Mouse (Mus musculus): ENCODE results near the gene Cabin1. TPM values are rescaled to one million over a fixed set of nuclear protein-coding genes. Genes with fewer than 3 reads are reported as not detected.
A peak's percentile ranks its signal among the peaks of the same experiment; 100 is the strongest.

Gene Cabin1
- total RNA-seq, 2 experiments from 2014 or later = 68.0 to 70.4 TPM

- H3K4me3 ChIP-seq = no peak overlapping the region
- H3K27ac ChIP-seq = peak overlapping the region; percentile 55; the same call in 1 of the 2 replicates
- no peak for TF ChIP-seq CTCF (conservative IDR thresholded peaks at IDR 0.05)
- DNase-seq (ENCODE audit: low spot score in 2 of 2) = no peak
Measured at GRCm38 (mm10) chr10:75633048-75633447, 131.1 kb downstream of the Cabin1 start.

GRCm38 (mm10) chr10:75632633-75633032 is 131.5 kb downstream of the Cabin1 start:
- no peak for TF ChIP-seq CTCF (conservative IDR thresholded peaks at IDR 0.05)
- Histone ChIP-seq H3K4me3 (no peak overlapping the region), H3K27ac (peak overlapping the region; percentile 55; the same call in 1 of the 2 replicates)
- DNase-seq (ENCODE audit: low spot score in 2 of 2) = peak; percentile 31 to 39

- no peak overlapping the region for H3K4me3 ChIP-seq
- no peak for TF ChIP-seq CTCF (conservative IDR thresholded peaks at IDR 0.05)
- no peak overlapping the region for H3K27ac ChIP-seq
- no peak for DNase-seq (ENCODE audit: low spot score in 2 of 2)
Measured at GRCm38 (mm10) chr10:75627490-75627889, 136.7 kb downstream of the Cabin1 start.

- Histone ChIP-seq H3K27ac (no peak overlapping the region), H3K4me3 (no peak overlapping the region)
- DNase-seq (ENCODE audit: low spot score in 2 of 2) = no peak
- no peak for TF ChIP-seq CTCF (conservative IDR thresholded peaks at IDR 0.05)
Measured at GRCm38 (mm10) chr10:75626991-75627390, 137.2 kb downstream of the Cabin1 start.

GRCm38 (mm10) chr10:75625920-75626319 is 138.2 kb downstream of the Cabin1 start:
- Histone ChIP-seq H3K27ac (no peak overlapping the region), H3K4me3 (no peak overlapping the region)
- DNase-seq (ENCODE audit: low spot score in 2 of 2) = no peak
- TF ChIP-seq CTCF (conservative IDR thresholded peaks at IDR 0.05) = no peak

GRCm38 (mm10) chr10:75620818-75621217 is 143.3 kb downstream of the Cabin1 start:
- peak; percentile 62 for TF ChIP-seq CTCF (conservative IDR thresholded peaks at IDR 0.05)
- DNase-seq (ENCODE audit: low spot score in 2 of 2) = no peak
- H3K27ac ChIP-seq = no peak overlapping the region

GRCm38 (mm10) chr10:75616044-75616443 is 148.1 kb downstream of the Cabin1 start:
- DNase-seq (ENCODE audit: low spot score in 2 of 2) = no peak
- H3K27ac ChIP-seq = no peak overlapping the region
- H3K4me3 ChIP-seq = no peak overlapping the region
- TF ChIP-seq CTCF (conservative IDR thresholded peaks at IDR 0.05) = no peak

More at GRCm38 (mm10) chr10:75620818-75621217, 143.3 kb downstream of the Cabin1 start:
- H3K4me3 ChIP-seq = no peak overlapping the region

- H3K4me3 ChIP-seq = no peak overlapping the region
- no peak overlapping the region for H3K27ac ChIP-seq
- no peak for DNase-seq (ENCODE audit: low spot score in 2 of 2)
- no peak for TF ChIP-seq CTCF (conservative IDR thresholded peaks at IDR 0.05)
Measured at GRCm38 (mm10) chr10:75610486-75610885, 153.7 kb downstream of the Cabin1 start.

GRCm38 (mm10) chr10:75608975-75609374 is 155.2 kb downstream of the Cabin1 start:
- Histone ChIP-seq H3K4me3 (no peak overlapping the region), H3K27ac (no peak overlapping the region)
- TF ChIP-seq CTCF (conservative IDR thresholded peaks at IDR 0.05) = no peak
- DNase-seq (ENCODE audit: low spot score in 2 of 2) = no peak

GRCm38 (mm10) chr10:75607253-75607652 is 156.9 kb downstream of the Cabin1 start:
- TF ChIP-seq CTCF (conservative IDR thresholded peaks at IDR 0.05) = no peak
- DNase-seq (ENCODE audit: low spot score in 2 of 2) = no peak
- no peak overlapping the region for H3K4me3 ChIP-seq
- H3K27ac ChIP-seq = no peak overlapping the region

GRCm38 (mm10) chr10:75605162-75605846 is 158.8 kb downstream of the Cabin1 start:
- no peak for DNase-seq (ENCODE audit: low spot score in 2 of 2)
- Histone ChIP-seq H3K4me3 (no peak overlapping the region), H3K27ac (no peak overlapping the region)
- TF ChIP-seq CTCF (conservative IDR thresholded peaks at IDR 0.05) = peak; percentile 66

- H3K4me3 ChIP-seq = no peak overlapping the region
- TF ChIP-seq CTCF (conservative IDR thresholded peaks at IDR 0.05) = no peak
- no peak overlapping the region for H3K27ac ChIP-seq
- DNase-seq (ENCODE audit: low spot score in 2 of 2) = no peak
Measured at GRCm38 (mm10) chr10:75600189-75600730, 163.9 kb downstream of the Cabin1 start.

Other genes starting within 250 kb of the Cabin1 start
- gene Snrpd3, start 246.8 kb downstream of the Cabin1 start, total RNA-seq (2021) = 10 to 100 TPM; 69.8 to 76.6 TPM
- gene Gucd1, start 246.4 kb downstream of the Cabin1 start, total RNA-seq (2021) = 10 to 100 TPM; 14.5 to 16.0 TPM
- 10 to 100 TPM in 1 of 2 experiments, 1 to 10 TPM in 1; 9.7 to 12.0 TPM for gene Lrrc75b, start 204.0 kb downstream of the Cabin1 start, total RNA-seq (2021)
- 1 to 10 TPM; 2.7 to 4.5 TPM for gene Ggt1, start 202.7 kb downstream of the Cabin1 start, total RNA-seq (2021)
- gene Ggt5, start 175.0 kb downstream of the Cabin1 start, total RNA-seq (2021) = 1 to 10 TPM; 2.3 TPM
- gene Susd2, start 120.3 kb downstream of the Cabin1 start, total RNA-seq (2021) = 1 to 10 TPM; 2.1 TPM
- 10 to 100 TPM; 42.3 to 46.4 TPM for gene Ddt, start 9.1 kb upstream of the Cabin1 start, total RNA-seq (2021)
- under 1 TPM in 1 of 2 experiments, not detected in 1; 0.56 TPM for gene Gm20441, start 16.6 kb upstream of the Cabin1 start, total RNA-seq (2021)
- gene Gstt3, start 17.1 kb upstream of the Cabin1 start, total RNA-seq (2021) = 1 to 10 TPM; 1.6 to 1.8 TPM
- 1 to 10 TPM; 6.7 to 7.2 TPM for gene Gstt1, start 34.2 kb upstream of the Cabin1 start, total RNA-seq (2021)
- gene Gstt4, start 58.2 kb upstream of the Cabin1 start, total RNA-seq (2021) = not detected
- 1 to 10 TPM; 4.7 TPM for gene Gstt2, start 73.1 kb upstream of the Cabin1 start, total RNA-seq (2021)
- 100 to 1,000 TPM; 439 to 454 TPM for gene Mif, start 95.9 kb upstream of the Cabin1 start, total RNA-seq (2021)
- 1 to 10 TPM; 3.2 to 5.0 TPM for gene Derl3, start 129.1 kb upstream of the Cabin1 start, total RNA-seq (2021)
- 10 to 100 TPM; 83.3 to 83.6 TPM for gene Smarcb1, start 157.3 kb upstream of the Cabin1 start, total RNA-seq (2021)
- gene Chchd10, start 168.8 kb upstream of the Cabin1 start, total RNA-seq (2021) = 100 to 1,000 TPM; 328 to 340 TPM
- 1 to 10 TPM; 1.5 to 1.8 TPM for gene Mmp11, start 172.2 kb upstream of the Cabin1 start, total RNA-seq (2021)
- gene Gm867, start 176.3 kb upstream of the Cabin1 start, total RNA-seq (2021) = under 1 TPM in 1 of 2 experiments, not detected in 1; 0.56 TPM
- not detected for gene Vpreb3, start 178.7 kb upstream of the Cabin1 start, total RNA-seq (2021)
- gene Gm5134, start 190.2 kb upstream of the Cabin1 start, total RNA-seq (2021) = not detected